Mouse (Mus musculus) stomach, embryonic 14.5 days (tissue): ENCODE data around the gene Cdc42ep1. TPM values are rescaled to one million over a fixed set of nuclear protein-coding genes. Genes with fewer than 3 reads are reported as not detected.

Source experiments
- ATAC-seq: fragments of 200-750 bp; cut with Nextera tagmentation; 2 replicates; pipeline ENCODE4 v1.8.0; 2017; ENCODE audit warnings: low read depth, moderate TSS enrichment; ENCODE audit not compliant: insufficient number of reproducible peaks, insufficient read depth, low FRiP score
- H3K27ac ChIP-seq: fragments of 300-500 bp; sonication (generic); 2 replicates; pipeline ENCODE4 v1.5.1; 2014; ENCODE audit warnings: mild to moderate bottlenecking, low read length, moderate library complexity, mixed read lengths
- H3K27me3 ChIP-seq: fragments of 300-500 bp; sonication (generic); 2 replicates; pipeline ENCODE4 v1.6.1; 2014; ENCODE audit warnings: low read length, control low read depth, mixed read lengths; ENCODE audit not compliant: control insufficient read depth, insufficient read depth
- H3K36me3 ChIP-seq: fragments of 300-500 bp; sonication (generic); 2 replicates; pipeline ENCODE4 v1.6.1; 2014; ENCODE audit warnings: mild to moderate bottlenecking, control low read depth, low read length, moderate library complexity, mixed read lengths; ENCODE audit not compliant: control insufficient read depth, insufficient read depth
- H3K4me1 ChIP-seq: fragments of 300-500 bp; sonication (generic); 2 replicates; pipeline ENCODE4 v1.6.1; 2014; ENCODE audit warnings: low read length, control low read depth, mixed read lengths; ENCODE audit not compliant: control insufficient read depth, insufficient read depth
- H3K4me2 ChIP-seq: fragments of 300-500 bp; sonication (generic); replicated peaks from 2 replicates; pipeline ENCODE4 v1.6.1; 2014; ENCODE audit warnings: low read depth, low read length, control low read depth
- H3K4me3 ChIP-seq: fragments of 300-500 bp; sonication (generic); 2 replicates; pipeline ENCODE4 v1.5.1; 2014; ENCODE audit warnings: low read depth, low read length, control low read depth
- H3K9ac ChIP-seq: fragments of 300-500 bp; sonication (generic); replicated peaks from 2 replicates; pipeline ENCODE4 v1.6.1; 2014; ENCODE audit warnings: low read depth, mild to moderate bottlenecking, control low read depth, low read length, moderate library complexity, mixed read lengths
- H3K9me3 ChIP-seq: fragments of 300-500 bp; sonication (generic); 2 replicates; pipeline ENCODE4 v1.6.1; 2016; ENCODE audit warnings: low read depth, low read length, control low read depth; ENCODE audit not compliant: control insufficient read depth
- WGBS: fragments of 180-500 bp; shearing (Covaris S2); extraction: QIAGEN DNeasy Blood & Tissue Kit; methylation state at CpG from one replicate; pipeline ENCODE4 v1.1.7; 2014; 5-methylcytosine and 5-hydroxymethylcytosine counted together
- polyA plus RNA-seq: library from polyadenylated mRNA; unstranded; fragments of >200 nt; fragmentation: Nextera tagmentation; extraction: Ambion mirVana; gene quantifications from 2 replicates; pipeline ENCODE4 v1.2.1, GENCODE M21; 2014

Cdc42ep1 gene
- polyA plus RNA-seq, 1 experiment from 2014 or later, result 40.7 TPM

GRCm38 (mm10) chr15:78815314-78816073 is 26.9 kb upstream of the Cdc42ep1 start:
- Histone ChIP-seq H3K36me3 (no peaks in the 10 kb centered on the region), H3K27ac (no peak overlapping the region), H3K4me2 (no peak overlapping the region), H3K9me3 (no peaks in the 10 kb centered on the region), H3K9ac (no peak overlapping the region), H3K4me1 (no peaks in the 10 kb centered on the region), H3K27me3 (no peaks in the 10 kb centered on the region), H3K4me3 (no peak overlapping the region)
- 36% methylated on average over 11 of the region's 11 CpGs for WGBS
- ATAC-seq, result peak; percentile 86

DNA sequence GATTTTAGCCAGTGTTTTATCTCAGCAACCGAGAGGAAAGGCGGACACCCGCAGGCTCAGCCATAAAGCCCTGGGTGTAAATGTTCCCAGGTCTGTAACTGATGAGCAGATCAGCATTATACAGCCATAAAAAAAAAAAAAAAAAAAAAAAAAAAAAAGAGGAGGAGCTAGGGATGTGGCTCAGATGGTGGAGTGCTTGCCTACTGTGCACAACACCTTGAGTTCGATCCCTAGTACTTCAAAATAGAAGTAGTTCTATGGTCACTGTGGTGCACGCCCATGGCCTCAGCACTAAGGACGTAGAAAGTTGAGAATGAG is 26.4 kb upstream of the Cdc42ep1 start:
- Histone ChIP-seq H3K27me3 (no peaks in the 10 kb centered on the region), H3K9me3 (no peaks in the 10 kb centered on the region), H3K9ac (no peak overlapping the region), H3K4me1 (no peaks in the 10 kb centered on the region), H3K27ac (no peak overlapping the region), H3K4me2 (no peak overlapping the region), H3K36me3 (no peaks in the 10 kb centered on the region), H3K4me3 (no peak overlapping the region)
- 69% methylated on average over 6 of the region's 6 CpGs for WGBS
- no peak for ATAC-seq

DNA sequence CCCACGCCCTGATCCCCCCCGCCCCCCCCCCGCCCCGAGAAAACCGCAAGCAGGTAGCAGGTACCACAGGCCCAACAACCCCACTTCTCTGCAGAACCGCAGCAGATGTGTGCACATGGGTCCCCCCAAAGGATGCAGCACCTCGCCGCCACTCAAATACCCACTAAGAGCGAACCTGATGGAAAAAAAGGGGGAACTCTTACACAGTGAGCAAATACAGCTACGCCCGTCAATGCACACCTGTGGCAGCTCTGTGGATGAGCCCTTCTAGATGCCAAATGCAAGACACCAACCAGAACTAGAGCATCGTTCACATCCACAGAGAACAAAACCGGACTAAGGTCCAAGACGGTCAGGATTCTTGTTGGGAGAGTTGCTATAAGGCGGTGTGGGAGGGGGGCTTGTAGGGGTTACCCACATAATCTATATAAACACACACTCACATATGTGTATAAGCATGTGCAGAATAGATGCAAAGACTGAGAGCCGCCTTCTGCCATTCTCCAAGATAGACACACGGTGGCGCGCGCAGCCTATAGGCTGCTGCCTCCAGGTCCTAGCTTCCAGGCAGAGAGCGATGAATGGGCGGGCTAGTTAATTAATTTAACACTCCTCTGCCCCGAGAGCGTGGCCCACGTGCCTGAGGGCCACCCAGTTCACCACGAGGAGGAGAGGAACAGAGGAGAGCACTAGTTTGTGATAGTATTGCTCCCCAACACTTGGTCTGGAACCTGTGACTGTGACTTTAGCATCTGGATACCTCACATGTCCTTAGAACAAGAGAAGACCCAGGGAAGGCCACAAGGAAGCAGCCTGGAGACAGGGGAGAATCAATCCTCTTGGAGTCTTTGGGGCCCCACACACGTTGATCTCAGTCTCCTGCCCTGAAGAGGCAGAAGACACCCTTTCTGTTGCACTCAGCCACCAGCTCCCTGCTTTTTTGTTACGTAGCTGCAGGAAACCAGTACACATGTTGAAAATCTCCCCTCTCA is 15.9 kb upstream of the Cdc42ep1 start:
- Histone ChIP-seq H3K9me3 (no peaks in the 10 kb centered on the region), H3K27ac (no peak overlapping the region), H3K27me3 (no peaks in the 10 kb centered on the region), H3K4me2 (no peak overlapping the region), H3K4me1 (peaks cover 14% of the 10 kb centered on the region), H3K9ac (no peak overlapping the region), H3K4me3 (no peak overlapping the region), H3K36me3 (no peaks in the 10 kb centered on the region)
- WGBS, result 21% methylated on average over 28 of the region's 28 CpGs
- peak; percentile 71 for ATAC-seq

GRCm38 (mm10) chr15:78828315-78828714 is 14.1 kb upstream of the Cdc42ep1 start:
- Histone ChIP-seq H3K27me3 (no peaks in the 10 kb centered on the region), H3K4me3 (no peak overlapping the region), H3K36me3 (no peaks in the 10 kb centered on the region), H3K27ac (no peak overlapping the region), H3K9ac (no peak overlapping the region), H3K9me3 (no peaks in the 10 kb centered on the region), H3K4me2 (no peak overlapping the region), H3K4me1 (peaks cover 30% of the 10 kb centered on the region)
- ATAC-seq, result no peak
- WGBS, result 18% methylated on average over 5 of the region's 5 CpGs

GRCm38 (mm10) chr15:78829636-78830035 is 12.8 kb upstream of the Cdc42ep1 start:
- peaks cover 41% of the 10 kb centered on the region for H3K4me1 ChIP-seq
- WGBS, result 80% methylated on average over 1 of the region's 1 CpGs

DNA sequence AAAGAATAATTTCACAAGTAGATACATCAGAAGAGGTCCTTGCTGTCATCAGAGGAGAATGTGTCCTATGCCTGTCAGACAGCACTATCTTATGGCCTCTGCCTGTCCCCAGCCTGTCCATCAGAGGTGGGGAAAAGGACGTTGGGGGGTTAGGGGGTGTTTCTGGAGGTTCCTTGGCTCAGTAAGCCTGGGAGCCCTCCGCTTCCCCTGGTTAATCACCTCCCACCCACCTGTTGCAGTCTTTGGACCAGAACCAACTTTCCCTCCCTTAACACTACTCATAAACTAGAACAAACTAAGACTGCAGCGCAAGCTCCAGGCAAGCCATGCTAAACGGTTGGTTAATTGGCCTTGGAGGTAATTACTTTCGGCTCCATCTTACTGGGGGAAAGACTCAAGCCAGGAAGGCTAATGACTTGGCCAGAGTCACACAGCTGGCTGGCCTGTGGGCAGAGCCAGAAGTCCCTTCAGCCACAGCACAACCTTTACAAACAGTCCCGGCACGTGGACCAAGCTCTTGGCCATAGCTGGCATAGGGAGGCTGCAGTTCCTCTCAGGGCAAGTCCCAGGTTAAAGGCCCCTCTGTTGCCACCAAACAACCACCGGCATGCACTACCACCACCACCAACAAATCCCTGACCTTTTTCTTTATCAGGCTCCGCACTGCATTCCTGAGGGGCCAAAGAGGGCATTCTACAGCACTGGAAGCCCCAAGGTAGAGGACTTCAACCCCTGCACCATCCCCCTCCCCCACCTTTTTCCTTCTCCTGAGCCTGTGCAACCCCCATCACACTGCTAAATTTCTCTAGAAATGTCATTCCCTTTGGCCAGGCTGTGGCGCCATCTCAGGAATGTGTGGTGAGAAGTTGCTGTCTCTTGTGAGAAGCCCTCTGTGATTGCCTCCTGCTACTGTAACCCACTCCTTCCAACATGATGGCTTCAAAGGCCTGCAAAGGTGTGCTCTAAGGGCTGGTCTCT is 11.4 kb upstream of the Cdc42ep1 start:
- no peak for ATAC-seq
- no peaks in the 10 kb centered on the region for H3K27me3 ChIP-seq
- no peak overlapping the region for H3K4me3 ChIP-seq
- peak overlapping the region; percentile 93; the same call in 1 of the 2 replicates for H3K27ac ChIP-seq
- H3K36me3 ChIP-seq, result no peaks in the 10 kb centered on the region
- no peak overlapping the region for H3K9ac ChIP-seq
- H3K9me3 ChIP-seq, result no peaks in the 10 kb centered on the region
- H3K4me1 ChIP-seq, result peaks cover 54% of the 10 kb centered on the region
- H3K4me2 ChIP-seq, result peak overlapping the region; percentile 30; the same call in 1 of the 2 replicates
- WGBS, result 61% methylated on average over 10 of the region's 10 CpGs

More at GRCm38 (mm10) chr15:78829636-78830035, 12.8 kb upstream of the Cdc42ep1 start:
- Histone ChIP-seq H3K36me3 (no peaks in the 10 kb centered on the region), H3K27me3 (no peaks in the 10 kb centered on the region), H3K9ac (no peak overlapping the region), H3K27ac (no peak overlapping the region), H3K4me3 (no peak overlapping the region), H3K9me3 (no peaks in the 10 kb centered on the region), H3K4me2 (no peak overlapping the region)
- ATAC-seq, result no peak

DNA sequence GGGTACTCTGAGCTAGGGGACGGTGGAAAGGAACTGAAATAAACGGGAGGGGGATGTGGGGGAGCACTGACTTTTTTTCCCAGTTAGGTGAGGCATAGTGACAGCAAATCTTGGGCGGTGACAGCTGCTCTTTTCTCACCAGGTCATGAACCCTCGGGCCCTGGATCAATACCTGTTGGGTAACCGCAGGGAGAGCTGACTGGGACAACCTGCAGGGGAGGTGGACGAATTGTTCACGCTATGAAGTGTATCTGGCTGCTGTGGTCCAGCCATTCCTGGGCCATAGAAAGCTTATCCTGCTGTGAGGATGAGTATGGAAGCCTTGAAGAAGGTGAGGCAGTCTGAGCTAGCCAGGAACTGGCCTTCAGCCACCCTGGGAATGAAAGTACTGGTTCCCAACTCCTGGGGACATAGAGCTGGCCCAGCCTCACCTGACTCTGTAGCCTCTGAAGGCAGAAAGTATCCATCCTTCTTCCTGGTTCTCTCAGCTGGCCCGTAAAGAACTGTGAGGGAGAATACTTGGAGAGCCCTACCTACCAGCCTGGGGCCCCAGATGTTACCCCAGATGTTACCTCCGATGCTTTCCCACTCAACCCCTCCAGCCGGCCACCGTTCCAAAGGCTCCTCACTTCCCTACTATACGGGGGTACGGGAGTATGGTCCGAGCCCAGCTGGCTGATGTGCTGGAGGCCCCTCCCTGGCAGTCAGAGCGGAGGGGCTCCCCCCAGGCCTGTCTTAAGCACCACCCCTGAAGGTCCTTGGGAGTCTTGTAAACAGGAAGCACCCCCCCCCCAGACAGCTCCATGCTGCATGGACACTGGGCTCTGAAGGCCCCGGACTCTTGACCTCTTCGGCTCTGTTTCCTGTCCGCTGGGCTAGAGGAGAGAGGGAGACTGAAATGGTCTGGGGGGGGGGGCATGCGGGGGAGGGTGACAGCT is 10.4 kb upstream of the Cdc42ep1 start:
- Histone ChIP-seq H3K4me1 (peaks cover 57% of the 10 kb centered on the region), H3K4me2 (peak overlapping the region; percentile 30), H3K27me3 (no peaks in the 10 kb centered on the region), H3K36me3 (no peaks in the 10 kb centered on the region), H3K9ac (peak overlapping the region; percentile 6; the same call in 1 of the 2 replicates), H3K9me3 (no peaks in the 10 kb centered on the region), H3K27ac (peak overlapping the region; percentile 93; the same call in 1 of the 2 replicates), H3K4me3 (no peak overlapping the region)
- peak; percentile 56 for ATAC-seq
- 28% methylated on average over 19 of the region's 19 CpGs for WGBS
